Mouse (Mus musculus): Measurements from ENCODE around the gene Nup107. TPM values are rescaled to one million over a fixed set of nuclear protein-coding genes. Genes with fewer than 3 reads are reported as not detected.

Gene Nup107
- polyA plus RNA-seq, 1 experiment from 2014 or later = 45.2 TPM

DNA sequence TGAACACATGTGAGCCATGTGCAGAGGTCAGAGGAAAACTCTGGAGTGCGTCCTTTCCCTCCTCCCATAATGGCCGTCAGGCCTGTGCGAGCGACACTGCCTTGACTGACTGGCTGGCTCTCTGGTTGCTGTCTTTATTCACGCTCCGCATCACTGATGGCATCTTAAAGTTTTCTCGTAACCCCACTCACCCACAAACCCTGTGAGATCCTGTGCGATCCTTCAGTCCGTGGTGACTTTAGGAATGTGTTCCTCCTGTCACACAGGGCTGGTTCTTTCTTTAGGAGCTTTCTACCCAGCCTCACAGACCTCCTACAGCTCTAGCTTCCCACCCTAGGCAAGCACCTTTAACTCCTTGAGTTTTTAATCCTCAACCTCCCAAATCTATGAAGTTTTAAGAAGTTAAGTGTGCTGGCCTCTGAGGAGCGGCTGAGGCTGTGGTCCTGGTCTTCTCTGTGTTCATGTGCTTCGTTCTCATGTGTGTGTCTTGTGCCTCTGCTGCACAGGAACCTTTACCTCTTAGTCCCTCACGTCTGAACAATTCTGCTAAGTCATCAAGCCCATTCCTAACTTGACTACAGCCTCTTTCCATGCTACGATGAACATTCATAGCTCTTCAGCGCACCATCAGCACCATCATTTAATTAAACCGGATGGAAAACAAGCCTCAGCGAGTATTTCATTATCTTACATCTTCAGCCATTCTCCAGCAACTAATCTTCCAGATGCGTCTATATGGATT is 20.0 kb downstream of the Nup107 start:
- Histone ChIP-seq H3K36me3 (ENCODE audit: control insufficient read depth, insufficient read depth, low read length) (peaks cover 80% of the 10 kb centered on the region), H3K4me3 (replicated peaks; ENCODE audit: low read depth, low read length) (no peak overlapping the region), H3K4me2 (ENCODE audit: low read length) (no peak overlapping the region), H3K9ac (replicated peaks; ENCODE audit: low read length) (no peak overlapping the region), H3K27ac (replicated peaks; ENCODE audit: low read depth, low read length) (no peak overlapping the region), H3K27me3 (ENCODE audit: control insufficient read depth, insufficient read depth, low read length) (no peaks in the 10 kb centered on the region), H3K4me1 (ENCODE audit: control insufficient read depth, insufficient read depth, low read length) (no peaks in the 10 kb centered on the region), H3K9me3 (ENCODE audit: control insufficient read depth, low read length) (no peaks in the 10 kb centered on the region)
- no peak for ATAC-seq (ENCODE audit: low FRiP score, low TSS enrichment)
- 92% methylated on average over 17 of the region's 17 CpGs for whole genome bisulfite sequencing
- no peak for DNase-seq

DNA sequence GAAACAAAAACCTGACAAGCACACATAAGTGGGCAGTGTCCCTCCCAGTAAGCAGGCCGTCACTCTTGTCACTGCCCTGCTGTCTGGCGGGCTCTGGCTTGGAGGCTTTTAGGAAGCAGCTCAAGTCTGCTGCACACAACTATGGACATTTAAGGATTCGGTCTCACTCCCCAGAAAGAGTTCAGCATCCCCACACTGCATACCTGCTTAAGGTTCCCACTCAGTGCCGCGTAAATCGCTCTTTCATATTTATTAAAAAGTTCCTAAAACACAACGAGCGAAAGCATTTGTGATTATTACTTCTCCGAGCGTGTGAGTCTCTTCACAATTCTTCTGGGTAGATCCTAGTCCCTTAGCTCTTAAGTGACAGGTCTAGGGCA is 21.4 kb downstream of the Nup107 start:
- peaks cover 72% of the 10 kb centered on the region for H3K36me3 ChIP-seq (ENCODE audit: control insufficient read depth, insufficient read depth, low read length)
- H3K4me3 ChIP-seq (replicated peaks; ENCODE audit: low read depth, low read length) = no peak overlapping the region
- H3K9me3 ChIP-seq (ENCODE audit: control insufficient read depth, low read length) = no peaks in the 10 kb centered on the region
- H3K9ac ChIP-seq (replicated peaks; ENCODE audit: low read length) = no peak overlapping the region
- 94% methylated on average over 10 of the region's 10 CpGs for WGBS
- H3K27ac ChIP-seq (replicated peaks; ENCODE audit: low read depth, low read length) = no peak overlapping the region
- no peak overlapping the region for H3K4me2 ChIP-seq (ENCODE audit: low read length)
- no peaks in the 10 kb centered on the region for H3K27me3 ChIP-seq (ENCODE audit: control insufficient read depth, insufficient read depth, low read length)
- H3K4me1 ChIP-seq (ENCODE audit: control insufficient read depth, insufficient read depth, low read length) = no peaks in the 10 kb centered on the region
- DNase-seq = no peak
- ATAC-seq (ENCODE audit: low FRiP score, low TSS enrichment) = no peak

DNA sequence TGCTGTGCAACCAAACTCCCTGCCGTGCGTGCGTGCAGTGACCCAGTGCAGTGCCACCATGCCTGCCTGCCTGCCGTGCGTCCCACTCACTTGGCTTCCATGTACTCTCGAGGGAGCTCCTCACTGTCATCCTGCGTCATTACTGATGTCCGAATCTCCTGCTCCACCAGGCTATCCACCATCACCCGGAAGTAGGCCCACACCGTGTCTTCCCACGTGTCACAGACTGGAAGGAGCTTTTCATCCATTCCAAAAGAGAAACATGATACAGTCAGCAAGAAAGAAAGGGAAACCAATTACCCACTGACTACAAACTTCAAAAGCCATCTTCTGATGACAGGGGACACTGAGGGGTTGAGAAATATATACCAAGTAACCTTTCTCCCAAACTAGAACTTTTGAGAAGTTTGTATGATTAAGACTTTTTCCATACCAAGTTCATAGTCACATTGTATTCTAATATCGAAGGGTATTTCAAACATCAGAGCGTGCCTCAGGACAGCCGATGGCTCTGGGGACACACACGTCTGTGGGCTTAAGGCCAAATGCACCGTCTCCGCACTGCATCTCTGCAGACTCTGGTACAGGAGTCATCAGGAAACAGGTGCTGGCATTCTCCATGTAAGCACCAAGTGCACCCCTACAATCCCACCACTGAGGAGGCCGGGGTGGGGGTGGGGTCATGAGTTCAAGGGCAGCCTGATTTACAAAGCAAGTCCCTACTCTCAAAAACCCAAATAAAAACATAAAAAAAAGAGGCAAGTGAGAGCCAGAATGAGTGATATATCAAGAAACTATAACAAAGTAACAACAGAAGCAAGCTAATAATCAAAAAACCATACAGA is 22.0 kb downstream of the Nup107 start:
- ATAC-seq (ENCODE audit: low FRiP score, low TSS enrichment) = no peak
- peaks cover 72% of the 10 kb centered on the region for H3K36me3 ChIP-seq (ENCODE audit: control insufficient read depth, insufficient read depth, low read length)
- no peaks in the 10 kb centered on the region for H3K27me3 ChIP-seq (ENCODE audit: control insufficient read depth, insufficient read depth, low read length)
- H3K27ac ChIP-seq (replicated peaks; ENCODE audit: low read depth, low read length) = no peak overlapping the region
- no peak overlapping the region for H3K9ac ChIP-seq (replicated peaks; ENCODE audit: low read length)
- H3K9me3 ChIP-seq (ENCODE audit: control insufficient read depth, low read length) = no peaks in the 10 kb centered on the region
- H3K4me3 ChIP-seq (replicated peaks; ENCODE audit: low read depth, low read length) = no peak overlapping the region
- H3K4me1 ChIP-seq (ENCODE audit: control insufficient read depth, insufficient read depth, low read length) = no peaks in the 10 kb centered on the region
- WGBS = 93% methylated on average over 18 of the region's 18 CpGs
- H3K4me2 ChIP-seq (ENCODE audit: low read length) = no peak overlapping the region
- DNase-seq = no peak

- H3K4me2 ChIP-seq (ENCODE audit: low read length) = no peak overlapping the region
- ATAC-seq (ENCODE audit: low FRiP score, low TSS enrichment) (no peak), DNase-seq (no peak)
- no peaks in the 10 kb centered on the region for H3K27me3 ChIP-seq (ENCODE audit: control insufficient read depth, insufficient read depth, low read length)
- no peaks in the 10 kb centered on the region for H3K4me1 ChIP-seq (ENCODE audit: control insufficient read depth, insufficient read depth, low read length)
- H3K36me3 ChIP-seq (ENCODE audit: control insufficient read depth, insufficient read depth, low read length) = peaks cover 71% of the 10 kb centered on the region
- H3K27ac ChIP-seq (replicated peaks; ENCODE audit: low read depth, low read length) = no peak overlapping the region
- H3K9ac ChIP-seq (replicated peaks; ENCODE audit: low read length) = no peak overlapping the region
- no peak overlapping the region for H3K4me3 ChIP-seq (replicated peaks; ENCODE audit: low read depth, low read length)
- H3K9me3 ChIP-seq (ENCODE audit: control insufficient read depth, low read length) = no peaks in the 10 kb centered on the region
- 92% methylated on average over 9 of the region's 9 CpGs for WGBS
These were observed 22.8 kb downstream of the Nup107 start for GRCm38 (mm10) chr10:117769541-117770285.

- Histone ChIP-seq H3K9ac (replicated peaks; ENCODE audit: low read length) (no peak overlapping the region), H3K27ac (replicated peaks; ENCODE audit: low read depth, low read length) (no peak overlapping the region), H3K4me1 (ENCODE audit: control insufficient read depth, insufficient read depth, low read length) (no peaks in the 10 kb centered on the region), H3K9me3 (ENCODE audit: control insufficient read depth, low read length) (no peaks in the 10 kb centered on the region), H3K4me3 (replicated peaks; ENCODE audit: low read depth, low read length) (no peak overlapping the region), H3K4me2 (ENCODE audit: low read length) (no peak overlapping the region), H3K27me3 (ENCODE audit: control insufficient read depth, insufficient read depth, low read length) (no peaks in the 10 kb centered on the region), H3K36me3 (ENCODE audit: control insufficient read depth, insufficient read depth, low read length) (peaks cover 70% of the 10 kb centered on the region)
- 90% methylated on average over 7 of the region's 7 CpGs for WGBS
- DNase-seq (no peak), ATAC-seq (ENCODE audit: low FRiP score, low TSS enrichment) (no peak)
These were observed 24.4 kb downstream of the Nup107 start for GRCm38 (mm10) chr10:117768141-117768440.

DNA sequence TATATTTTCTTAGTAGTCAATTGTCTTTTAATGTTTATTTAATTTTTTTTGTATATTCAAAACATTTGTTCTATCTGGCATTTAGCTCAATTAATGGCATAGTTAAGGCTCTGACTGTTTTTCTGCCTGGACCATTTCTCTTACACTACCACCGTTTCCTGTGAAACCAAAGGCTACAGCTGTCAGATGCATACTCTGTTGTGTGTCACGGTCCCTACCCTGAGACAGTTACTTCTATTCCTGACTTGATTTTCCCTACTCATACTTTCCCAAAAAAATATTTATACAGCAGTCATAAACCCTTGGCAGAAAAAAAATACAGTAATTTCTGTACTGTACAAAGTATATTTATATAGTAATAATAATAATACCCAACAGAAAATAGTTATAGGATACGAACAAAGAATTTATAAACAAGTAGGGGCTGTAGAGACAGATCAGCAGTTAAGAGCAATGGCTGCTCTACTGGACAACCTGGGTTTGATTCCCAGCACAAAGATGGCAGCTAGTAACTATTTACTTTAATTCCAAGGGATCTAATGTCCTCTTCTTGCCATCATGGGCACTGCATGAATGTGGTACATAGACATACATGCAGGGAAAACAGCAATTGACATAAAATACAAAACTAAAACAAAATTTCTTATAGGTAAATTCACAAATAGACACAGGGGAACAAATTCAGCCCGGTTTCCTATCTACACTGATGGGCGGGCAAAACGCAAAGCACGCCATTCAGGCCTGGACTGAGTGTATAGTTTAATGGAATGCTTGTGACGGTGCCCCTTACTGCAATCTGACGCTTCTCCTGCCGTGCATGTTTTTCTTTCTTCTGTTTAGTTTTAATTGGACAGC is 25.0 kb downstream of the Nup107 start:
- no peak overlapping the region for H3K4me3 ChIP-seq (replicated peaks; ENCODE audit: low read depth, low read length)
- H3K4me2 ChIP-seq (ENCODE audit: low read length) = no peak overlapping the region
- H3K9me3 ChIP-seq (ENCODE audit: control insufficient read depth, low read length) = no peaks in the 10 kb centered on the region
- no peak overlapping the region for H3K9ac ChIP-seq (replicated peaks; ENCODE audit: low read length)
- WGBS = 95% methylated on average over 10 of the region's 10 CpGs
- ATAC-seq (ENCODE audit: low FRiP score, low TSS enrichment) (no peak), DNase-seq (no peak)
- no peak overlapping the region for H3K27ac ChIP-seq (replicated peaks; ENCODE audit: low read depth, low read length)
- H3K27me3 ChIP-seq (ENCODE audit: control insufficient read depth, insufficient read depth, low read length) = no peaks in the 10 kb centered on the region
- H3K4me1 ChIP-seq (ENCODE audit: control insufficient read depth, insufficient read depth, low read length) = no peaks in the 10 kb centered on the region
- peaks cover 69% of the 10 kb centered on the region for H3K36me3 ChIP-seq (ENCODE audit: control insufficient read depth, insufficient read depth, low read length)

- H3K4me1 ChIP-seq (ENCODE audit: control insufficient read depth, insufficient read depth, low read length) = no peaks in the 10 kb centered on the region
- no peak overlapping the region for H3K27ac ChIP-seq (replicated peaks; ENCODE audit: low read depth, low read length)
- no peak for DNase-seq
- no peak for ATAC-seq (ENCODE audit: low FRiP score, low TSS enrichment)
- no peak overlapping the region for H3K4me3 ChIP-seq (replicated peaks; ENCODE audit: low read depth, low read length)
- H3K4me2 ChIP-seq (ENCODE audit: low read length) = no peak overlapping the region
- 96% methylated on average over 5 of the region's 5 CpGs for WGBS
- H3K9me3 ChIP-seq (ENCODE audit: control insufficient read depth, low read length) = no peaks in the 10 kb centered on the region
- no peak overlapping the region for H3K9ac ChIP-seq (replicated peaks; ENCODE audit: low read length)
- peaks cover 65% of the 10 kb centered on the region for H3K36me3 ChIP-seq (ENCODE audit: control insufficient read depth, insufficient read depth, low read length)
- H3K27me3 ChIP-seq (ENCODE audit: control insufficient read depth, insufficient read depth, low read length) = no peaks in the 10 kb centered on the region
These were observed 25.7 kb downstream of the Nup107 start for GRCm38 (mm10) chr10:117766896-117767160.

- H3K27me3 ChIP-seq (ENCODE audit: control insufficient read depth, insufficient read depth, low read length) = no peaks in the 10 kb centered on the region
- DNase-seq = no peak
- H3K27ac ChIP-seq (replicated peaks; ENCODE audit: low read depth, low read length) = no peak overlapping the region
- peaks cover 65% of the 10 kb centered on the region for H3K36me3 ChIP-seq (ENCODE audit: control insufficient read depth, insufficient read depth, low read length)
- H3K9me3 ChIP-seq (ENCODE audit: control insufficient read depth, low read length) = no peaks in the 10 kb centered on the region
- H3K4me1 ChIP-seq (ENCODE audit: control insufficient read depth, insufficient read depth, low read length) = no peaks in the 10 kb centered on the region
- WGBS = 96% methylated on average over 16 of the region's 16 CpGs
- ATAC-seq (ENCODE audit: low FRiP score, low TSS enrichment) = no peak
- H3K4me3 ChIP-seq (replicated peaks; ENCODE audit: low read depth, low read length) = no peak overlapping the region
- no peak overlapping the region for H3K9ac ChIP-seq (replicated peaks; ENCODE audit: low read length)
- no peak overlapping the region for H3K4me2 ChIP-seq (ENCODE audit: low read length)
These were observed 26.2 kb downstream of the Nup107 start for GRCm38 (mm10) chr10:117766111-117766895.
